Mouse (Mus musculus) ES-E14 (cell line): ENCODE measurements around the gene Sesn3.

Experiments
- CHD2 ChIP-seq: IDR thresholded peaks from 2 replicates; pipeline ENCODE4 v1.6.1; 2014; ENCODE audit warnings: mild to moderate bottlenecking, low read depth, low read length, inconsistent platforms
- HCFC1 ChIP-seq: IDR thresholded peaks from 2 replicates; pipeline ENCODE4 v1.6.1; 2012; ENCODE audit warnings: low read length, inconsistent platforms, borderline replicate concordance; ENCODE audit not compliant: insufficient read depth
- MAFK ChIP-seq: IDR thresholded peaks from 2 replicates; pipeline ENCODE4 v1.6.1; 2014; ENCODE audit warnings: mild to moderate bottlenecking, low read depth, low read length, inconsistent platforms; ENCODE audit not compliant: insufficient read depth
- ZC3H11A ChIP-seq: IDR thresholded peaks from 2 replicates; pipeline ENCODE4 v1.6.1; 2012; ENCODE audit warnings: low read depth, mild to moderate bottlenecking, inconsistent platforms, low read length, borderline replicate concordance
- ZNF384 ChIP-seq: IDR thresholded peaks from 2 replicates; pipeline ENCODE4 v1.6.1; 2012; ENCODE audit warnings: low read depth, low read length, inconsistent platforms

- TF ChIP-seq HCFC1, result no peak
- TF ChIP-seq MAFK, result no peak
- TF ChIP-seq ZNF384, result no peak
- no peak for TF ChIP-seq CHD2
- no peak for TF ChIP-seq ZC3H11A
Measured at GRCm38 (mm10) chr9:14357033-14357432, 82.2 kb downstream of the Sesn3 start.
